Mouse (Mus musculus) stomach, embryonic 14.5 days (tissue): ENCODE results near the gene Nop2. TPM values are rescaled to one million over a fixed set of nuclear protein-coding genes. Genes with fewer than 3 reads are reported as not detected.
"Not testable (repeated sequence)": the region's sequence is repeated elsewhere in the genome, so short reads cannot be mapped to it uniquely, and the experiment has no call there.

ENCODE experiments used
- ATAC-seq: fragments of 200-750 bp; cut with Nextera tagmentation; 2 replicates; pipeline ENCODE4 v1.8.0; 2017; ENCODE audit warnings: low read depth, moderate TSS enrichment; ENCODE audit not compliant: insufficient number of reproducible peaks, insufficient read depth, low FRiP score
- H3K27ac ChIP-seq: fragments of 300-500 bp; sonication (generic); 2 replicates; pipeline ENCODE4 v1.5.1; 2014; ENCODE audit warnings: mild to moderate bottlenecking, low read length, moderate library complexity, mixed read lengths
- H3K27me3 ChIP-seq: fragments of 300-500 bp; sonication (generic); 2 replicates; pipeline ENCODE4 v1.6.1; 2014; ENCODE audit warnings: low read length, control low read depth, mixed read lengths; ENCODE audit not compliant: control insufficient read depth, insufficient read depth
- H3K36me3 ChIP-seq: fragments of 300-500 bp; sonication (generic); 2 replicates; pipeline ENCODE4 v1.6.1; 2014; ENCODE audit warnings: mild to moderate bottlenecking, control low read depth, low read length, moderate library complexity, mixed read lengths; ENCODE audit not compliant: control insufficient read depth, insufficient read depth
- H3K4me1 ChIP-seq: fragments of 300-500 bp; sonication (generic); 2 replicates; pipeline ENCODE4 v1.6.1; 2014; ENCODE audit warnings: low read length, control low read depth, mixed read lengths; ENCODE audit not compliant: control insufficient read depth, insufficient read depth
- H3K4me2 ChIP-seq: fragments of 300-500 bp; sonication (generic); replicated peaks from 2 replicates; pipeline ENCODE4 v1.6.1; 2014; ENCODE audit warnings: low read depth, low read length, control low read depth
- H3K4me3 ChIP-seq: fragments of 300-500 bp; sonication (generic); 2 replicates; pipeline ENCODE4 v1.5.1; 2014; ENCODE audit warnings: low read depth, low read length, control low read depth
- H3K9ac ChIP-seq: fragments of 300-500 bp; sonication (generic); replicated peaks from 2 replicates; pipeline ENCODE4 v1.6.1; 2014; ENCODE audit warnings: low read depth, mild to moderate bottlenecking, control low read depth, low read length, moderate library complexity, mixed read lengths
- H3K9me3 ChIP-seq: fragments of 300-500 bp; sonication (generic); 2 replicates; pipeline ENCODE4 v1.6.1; 2016; ENCODE audit warnings: low read depth, low read length, control low read depth; ENCODE audit not compliant: control insufficient read depth
- WGBS: fragments of 180-500 bp; shearing (Covaris S2); extraction: QIAGEN DNeasy Blood & Tissue Kit; methylation state at CpG from one replicate; pipeline ENCODE4 v1.1.7; 2014; 5-methylcytosine and 5-hydroxymethylcytosine counted together
- polyA plus RNA-seq: library from polyadenylated mRNA; unstranded; fragments of >200 nt; fragmentation: Nextera tagmentation; extraction: Ambion mirVana; gene quantifications from 2 replicates; pipeline ENCODE4 v1.2.1, GENCODE M21; 2014

Gene Nop2
- polyA plus RNA-seq, 1 experiment from 2014 or later, result 52.3 TPM

- peaks cover 37% of the 10 kb centered on the region for H3K36me3 ChIP-seq
- no peak overlapping the region for H3K9ac ChIP-seq
- H3K4me1 ChIP-seq, result peaks cover 8% of the 10 kb centered on the region
- H3K4me3 ChIP-seq, result no peak overlapping the region
- no peak for ATAC-seq
- H3K27ac ChIP-seq, result no peak overlapping the region
- no peak overlapping the region for H3K4me2 ChIP-seq
- H3K9me3 ChIP-seq, result no peaks in the 10 kb centered on the region
- H3K27me3 ChIP-seq, result no peaks in the 10 kb centered on the region
- WGBS, result 53% methylated on average over 10 of the region's 10 CpGs
These were observed 28.8 kb downstream of the Nop2 start for GRCm38 (mm10) chr6:125160558-125160853.

GRCm38 (mm10) chr6:125160854-125161760 lies 29.4 kb downstream of the Nop2 start:
- 20% methylated on average over 22 of the region's 22 CpGs for WGBS
- Histone ChIP-seq H3K9ac (no peak overlapping the region), H3K9me3 (no peaks in the 10 kb centered on the region), H3K27me3 (no peaks in the 10 kb centered on the region), H3K4me3 (no peak overlapping the region), H3K27ac (no peak overlapping the region; the same call in 1 of the 2 replicates), H3K4me2 (no peak overlapping the region), H3K36me3 (peaks cover 37% of the 10 kb centered on the region), H3K4me1 (peaks cover 8% of the 10 kb centered on the region)
- ATAC-seq, result no peak

- 10% methylated on average over 2 of the region's 5 CpGs for WGBS
- Histone ChIP-seq H3K4me1 (peaks cover 15% of the 10 kb centered on the region), H3K36me3 (peaks cover 37% of the 10 kb centered on the region)
- not testable (repeated sequence) for H3K4me3 ChIP-seq, H3K4me2 ChIP-seq, H3K27me3 ChIP-seq, H3K9me3 ChIP-seq, ATAC-seq, H3K9ac ChIP-seq, H3K27ac ChIP-seq
These were observed 30.3 kb downstream of the Nop2 start for GRCm38 (mm10) chr6:125161971-125162370.

GRCm38 (mm10) chr6:125162615-125163305 lies 31.1 kb downstream of the Nop2 start:
- 74% methylated on average over 9 of the region's 16 CpGs for WGBS
- not testable (repeated sequence) for H3K27me3 ChIP-seq, H3K9me3 ChIP-seq, H3K4me2 ChIP-seq, H3K4me3 ChIP-seq, H3K27ac ChIP-seq, ATAC-seq, H3K9ac ChIP-seq
- peaks cover 37% of the 10 kb centered on the region for H3K36me3 ChIP-seq
- peaks cover 22% of the 10 kb centered on the region for H3K4me1 ChIP-seq

- Histone ChIP-seq H3K9me3 (no peaks in the 10 kb centered on the region), H3K27me3 (no peaks in the 10 kb centered on the region), H3K4me1 (peaks cover 22% of the 10 kb centered on the region), H3K9ac (peak overlapping the region; percentile 89), H3K27ac (peak overlapping the region; percentile 91; the same call in 1 of the 2 replicates), H3K4me3 (peak overlapping the region; percentile 75), H3K4me2 (peak overlapping the region; percentile 70), H3K36me3 (peaks cover 45% of the 10 kb centered on the region)
- ATAC-seq, result no peak
- 3% methylated on average over 20 of the region's 20 CpGs for WGBS
These were observed 32.3 kb downstream of the Nop2 start for GRCm38 (mm10) chr6:125163801-125164657.

GRCm38 (mm10) chr6:125164672-125165327 lies 33.1 kb downstream of the Nop2 start:
- Histone ChIP-seq H3K4me3 (peak overlapping the region; percentile 75), H3K27me3 (no peaks in the 10 kb centered on the region), H3K36me3 (peaks cover 50% of the 10 kb centered on the region), H3K4me2 (peak overlapping the region; percentile 70), H3K27ac (peak overlapping the region; percentile 91), H3K4me1 (peaks cover 22% of the 10 kb centered on the region), H3K9ac (peak overlapping the region; percentile 89), H3K9me3 (no peaks in the 10 kb centered on the region)
- WGBS, result under 1% methylated on average over 39 of the region's 39 CpGs
- peak; percentile 4; the same call in 1 of the 2 replicates for ATAC-seq

- ATAC-seq, result peak; percentile 92
- peaks cover 22% of the 10 kb centered on the region for H3K4me1 ChIP-seq
- H3K36me3 ChIP-seq, result peaks cover 53% of the 10 kb centered on the region
- peak overlapping the region; percentile 75 for H3K4me3 ChIP-seq
- peak overlapping the region; percentile 97 for H3K27ac ChIP-seq
- H3K9ac ChIP-seq, result peak overlapping the region; percentile 89
- H3K4me2 ChIP-seq, result peak overlapping the region; percentile 70
- WGBS, result 0% methylated on average over 36 of the region's 36 CpGs
- no peaks in the 10 kb centered on the region for H3K27me3 ChIP-seq
- no peaks in the 10 kb centered on the region for H3K9me3 ChIP-seq
These were observed 33.7 kb downstream of the Nop2 start for GRCm38 (mm10) chr6:125165328-125165891.
